Mouse (Mus musculus) kidney, postnatal 0 days (tissue): ENCODE results near the gene Blm. TPM values are rescaled to one million over a fixed set of nuclear protein-coding genes. Genes with fewer than 3 reads are reported as not detected.

Experiments used
- ATAC-seq: fragments of 200-750 bp; cut with Nextera tagmentation; replicated peaks from 2 replicates; pipeline ENCODE4 v1.8.0; 2017; ENCODE audit warnings: low read depth, moderate number of reproducible peaks, moderate TSS enrichment, moderate library complexity; ENCODE audit not compliant: low FRiP score
- DNase-seq: peaks from one replicate; pipeline ENCODE4 v3.0.0-alpha.2; 2016; ENCODE audit warnings: low spot score
- H3K27ac ChIP-seq: fragments of 300-500 bp; sonication (generic); 2 replicates; pipeline ENCODE4 v1.5.1; 2014; ENCODE audit warnings: mild to moderate bottlenecking
- H3K27me3 ChIP-seq: fragments of 300-500 bp; sonication (generic); 2 replicates; pipeline ENCODE4 v1.6.1; 2014; ENCODE audit warnings: low read length, mixed read lengths; ENCODE audit not compliant: insufficient read depth
- H3K36me3 ChIP-seq: fragments of 300-500 bp; sonication (generic); 2 replicates; pipeline ENCODE4 v1.6.1; 2014; ENCODE audit warnings: low read length, mixed read lengths; ENCODE audit not compliant: insufficient read depth
- H3K4me1 ChIP-seq: fragments of 300-500 bp; sonication (generic); replicated peaks from 2 replicates; pipeline ENCODE4 v1.6.1; 2014; ENCODE audit warnings: antibody characterized with exemption, low read length, mixed read lengths; ENCODE audit not compliant: insufficient read depth
- H3K4me2 ChIP-seq: fragments of 300-500 bp; sonication (generic); 2 replicates; pipeline ENCODE4 v1.6.1; 2014; ENCODE audit warnings: mild to moderate bottlenecking, low read length, moderate library complexity, mixed read lengths
- H3K4me3 ChIP-seq: fragments of 300-500 bp; sonication (generic); replicated peaks from 2 replicates; pipeline ENCODE4 v1.5.1; 2014; ENCODE audit warnings: low read depth, low read length
- H3K9ac ChIP-seq: fragments of 300-500 bp; sonication (generic); 2 replicates; pipeline ENCODE4 v1.6.1; 2014; ENCODE audit warnings: low read depth, low read length
- H3K9me3 ChIP-seq: fragments of 300-500 bp; sonication (generic); replicated peaks from 2 replicates; pipeline ENCODE4 v1.6.1; 2016; ENCODE audit warnings: low read length, inconsistent platforms, mixed read lengths
- CTCF ChIP-seq: IDR thresholded peaks from 2 replicates; pipeline ENCODE4 v1.5.1; 2016; ENCODE audit warnings: antibody characterized with exemption, low read depth, mild to moderate bottlenecking, moderate library complexity
- WGBS: fragments of 180-500 bp; shearing (Covaris S2); extraction: QIAGEN DNeasy Blood & Tissue Kit; methylation state at CpG from one replicate; pipeline ENCODE4 v1.1.7; 2014; 5-methylcytosine and 5-hydroxymethylcytosine counted together
- polyA plus RNA-seq: library from polyadenylated mRNA; unstranded; fragments of >200 nt; fragmentation: Nextera tagmentation; extraction: Ambion mirVana; gene quantifications from 2 replicates; pipeline ENCODE4 v1.2.1, GENCODE M21; 2015

The Blm gene
- polyA plus RNA-seq, 1 experiment from 2014 or later, result 6.7 TPM

- WGBS, result 94% methylated on average over 7 of the region's 7 CpGs
- H3K4me3 ChIP-seq, result no peak overlapping the region
- no peak overlapping the region for H3K27ac ChIP-seq
- H3K9ac ChIP-seq, result no peak overlapping the region
- H3K9me3 ChIP-seq, result no peaks in the 10 kb centered on the region
- H3K27me3 ChIP-seq, result no peaks in the 10 kb centered on the region
- H3K4me2 ChIP-seq, result no peak overlapping the region
- ATAC-seq, result no peak
- H3K4me1 ChIP-seq, result no peaks in the 10 kb centered on the region
- no peak for TF ChIP-seq CTCF
- H3K36me3 ChIP-seq, result 0 out of 2 replicates have a peak, but pooled peaks cover under 1% of the 10 kb centered on the region
- DNase-seq, result no peak
Observed at GRCm38 (mm10) chr7:80473837-80474236, 61.1 kb downstream of the Blm start.

- Histone ChIP-seq H3K4me3 (no peak overlapping the region), H3K27me3 (no peaks in the 10 kb centered on the region), H3K9ac (no peak overlapping the region), H3K4me2 (no peak overlapping the region), H3K27ac (no peak overlapping the region), H3K4me1 (no peaks in the 10 kb centered on the region), H3K9me3 (no peaks in the 10 kb centered on the region), H3K36me3 (0 out of 2 replicates have a peak, but pooled peaks cover 4% of the 10 kb centered on the region)
- DNase-seq (no peak), ATAC-seq (no peak)
- TF ChIP-seq CTCF, result no peak
- WGBS, result 91% methylated on average over 2 of the region's 2 CpGs
Observed at GRCm38 (mm10) chr7:80468851-80469250, 66.1 kb downstream of the Blm start.

GRCm38 (mm10) chr7:80467334-80467733 lies 67.6 kb downstream of the Blm start:
- 97% methylated on average over 2 of the region's 2 CpGs for WGBS
- Histone ChIP-seq H3K4me1 (no peaks in the 10 kb centered on the region), H3K4me3 (no peak overlapping the region), H3K9me3 (no peaks in the 10 kb centered on the region), H3K36me3 (0 out of 2 replicates have a peak, but pooled peaks cover 4% of the 10 kb centered on the region), H3K9ac (no peak overlapping the region), H3K27ac (no peak overlapping the region), H3K4me2 (no peak overlapping the region), H3K27me3 (no peaks in the 10 kb centered on the region)
- no peak for ATAC-seq
- no peak for TF ChIP-seq CTCF
- no peak for DNase-seq

- no peaks in the 10 kb centered on the region for H3K27me3 ChIP-seq
- H3K36me3 ChIP-seq, result 0 out of 2 replicates have a peak, but pooled peaks cover 14% of the 10 kb centered on the region
- no peak overlapping the region for H3K9ac ChIP-seq
- no peak for TF ChIP-seq CTCF
- H3K4me1 ChIP-seq, result no peaks in the 10 kb centered on the region
- H3K9me3 ChIP-seq, result no peaks in the 10 kb centered on the region
- H3K4me3 ChIP-seq, result no peak overlapping the region
- no peak overlapping the region for H3K4me2 ChIP-seq
- no peak for ATAC-seq
- no peak for DNase-seq
- WGBS, result 92% methylated on average over 5 of the region's 5 CpGs
- H3K27ac ChIP-seq, result no peak overlapping the region
Observed at GRCm38 (mm10) chr7:80464831-80465230, 70.1 kb downstream of the Blm start.

- Histone ChIP-seq H3K27me3 (no peaks in the 10 kb centered on the region), H3K9ac (no peak overlapping the region), H3K4me1 (no peaks in the 10 kb centered on the region), H3K9me3 (no peaks in the 10 kb centered on the region), H3K36me3 (0 out of 2 replicates have a peak, but pooled peaks cover 11% of the 10 kb centered on the region), H3K4me2 (no peak overlapping the region), H3K4me3 (no peak overlapping the region), H3K27ac (no peak overlapping the region)
- DNase-seq (no peak), ATAC-seq (no peak)
- WGBS, result 64% methylated on average over 7 of the region's 7 CpGs
- no peak for TF ChIP-seq CTCF
Observed at GRCm38 (mm10) chr7:80461891-80462290, 73.0 kb downstream of the Blm start.

- Histone ChIP-seq H3K27me3 (no peaks in the 10 kb centered on the region), H3K36me3 (0 out of 2 replicates have a peak, but pooled peaks cover 11% of the 10 kb centered on the region), H3K9me3 (no peaks in the 10 kb centered on the region), H3K27ac (no peak overlapping the region), H3K4me1 (no peaks in the 10 kb centered on the region), H3K4me2 (no peak overlapping the region), H3K9ac (no peak overlapping the region), H3K4me3 (no peak overlapping the region)
- TF ChIP-seq CTCF, result no peak
- ATAC-seq (no peak), DNase-seq (no peak)
- WGBS, result 91% methylated on average over 4 of the region's 4 CpGs
Observed at GRCm38 (mm10) chr7:80460892-80461291, 74.0 kb downstream of the Blm start.

- WGBS, result 90% methylated on average over 5 of the region's 5 CpGs
- H3K9ac ChIP-seq, result no peak overlapping the region
- no peak for DNase-seq
- no peak for ATAC-seq
- no peak for TF ChIP-seq CTCF
- H3K27me3 ChIP-seq, result no peaks in the 10 kb centered on the region
- no peak overlapping the region for H3K4me3 ChIP-seq
- 0 out of 2 replicates have a peak, but pooled peaks cover 11% of the 10 kb centered on the region for H3K36me3 ChIP-seq
- no peaks in the 10 kb centered on the region for H3K9me3 ChIP-seq
- no peaks in the 10 kb centered on the region for H3K4me1 ChIP-seq
- H3K4me2 ChIP-seq, result no peak overlapping the region
- no peak overlapping the region for H3K27ac ChIP-seq
Observed at GRCm38 (mm10) chr7:80460199-80460598, 74.7 kb downstream of the Blm start.
